ENCODE assay signal across 12 mouse cellular contexts in genomic region chr9:106566437-106566836, GRCm38 (mm10). TPM values are rescaled to one million over a fixed set of nuclear protein-coding genes. Genes with fewer than 3 reads are reported as not detected.
DNase-seq lines count a peak whose midpoint lies in the region; TF ChIP-seq lines count a peak whose summit lies in the region.
"Had no signal": no experiment of that assay in that cellular context is flagged by ENCODE, and none has a peak within 500 bp of the region (broad histone marks: within the 10 kb centered on the region; RNA-seq: fewer than 3 reads in every experiment).

No protein-coding gene starts in this region.

- H3K36me3 ChIP-seq in liver, adult 2 months (ENCODE audit: control insufficient read depth, insufficient read depth, low read length) = no peaks in the 10 kb centered on the region
- H3K36me3 ChIP-seq: forebrain, embryonic 12.5 days had no signal

- no peak overlapping the region for H3K9ac ChIP-seq in liver, adult 2 months (ENCODE audit: low read depth, low read length)
- H3K9ac ChIP-seq: forebrain, embryonic 12.5 days had no signal

- no peak for TF ChIP-seq CTCF in liver, adult 2 months (IDR thresholded peaks at IDR 0.05; ENCODE audit: low read depth, low read length)

- no peak overlapping the region for H3K27ac ChIP-seq in liver, adult 2 months (replicated peaks; ENCODE audit: insufficient read depth, low read depth, low read length)
- H3K27ac ChIP-seq: forebrain, embryonic 12.5 days had no signal

- TF ChIP-seq POLR2A in liver, adult 2 months (IDR thresholded peaks at IDR 0.05; ENCODE audit: extremely low read depth, insufficient read depth, low read length) = no peak

- peak; percentile 26 for DNase-seq in embryo, embryonic 10 days (ENCODE audit: low spot score)
- no peak for DNase-seq in embryo, embryonic 10.5 days (ENCODE audit: low spot score)
- DNase-seq in heart, postnatal 10 days = peak; percentile 3 to 5
- DNase-seq in liver, adult 2 months (ENCODE audit: extremely low read depth, low read depth, low spot score) = peak; percentile 6
- peak; percentile 8 for DNase-seq in mesoderm, embryonic 11.5 days (ENCODE audit: low read depth, low spot score)
- no peak for DNase-seq in neural tube, embryonic 10.5 days (ENCODE audit: extremely low spot score, low spot score)
- no peak for DNase-seq in left cerebral cortex, adult 11 months (ENCODE audit: low spot score)
- DNase-seq in cerebellum, adult 8-10 months = no peak

- no peaks in the 10 kb centered on the region for H3K4me1 ChIP-seq in liver, adult 2 months (ENCODE audit: control insufficient read depth, insufficient read depth, low read length)
- H3K4me1 ChIP-seq: forebrain, embryonic 12.5 days had no signal

- no peaks in the 10 kb centered on the region for H3K27me3 ChIP-seq in liver, adult 2 months (ENCODE audit: control insufficient read depth, insufficient read depth, low read length)
- H3K27me3 ChIP-seq: forebrain, embryonic 12.5 days had no signal

- 32% methylated on average over 11 of the region's 11 CpGs for WGBS in liver, adult 2 months

- H3K79me2 ChIP-seq in liver, adult 2 months (ENCODE audit: control insufficient read depth, insufficient read depth, low read length) = no peaks in the 10 kb centered on the region

- no peak overlapping the region for H3K4me3 ChIP-seq in liver, adult 2 months (ENCODE audit: insufficient read depth, low read depth, low read length)
- H3K4me3 ChIP-seq: forebrain, embryonic 12.5 days; myocyte had no signal

- intact Hi-C loops in heart, postnatal 10 days (cut with DNase I) = no loop called here

RNA-seq across cellular contexts. Expression of gene Iqcf4, which starts 4.4 kb away (rescaled TPM):
- not detected for total RNA-seq in heart, postnatal 10 days (2021)
- total RNA-seq in liver, adult 2 months (2014; rRNA removed) = not detected in 2 replicates
- polyA plus RNA-seq in liver, adult 2 months (2012; rRNA removed) = not detected in 2 replicates
- polyA plus RNA-seq: brain, embryonic 14.5 days; C2C12; forebrain, embryonic 12.5 days; myocyte had no signal

RNA-seq across cellular contexts. Expression of gene Iqcf3, which starts 5.0 kb away (rescaled TPM):
- total RNA-seq in heart, postnatal 10 days (2021) = not detected
- total RNA-seq in liver, adult 2 months (2014; rRNA removed) = not detected in 2 replicates
- polyA plus RNA-seq in liver, adult 2 months (2012; rRNA removed) = not detected in 2 replicates
- polyA plus RNA-seq: brain, embryonic 14.5 days; C2C12; forebrain, embryonic 12.5 days; myocyte had no signal

RNA-seq across cellular contexts. Expression of gene Iqcf5, which starts 52.1 kb away (rescaled TPM):
- total RNA-seq in heart, postnatal 10 days (2021) = not detected
- total RNA-seq in liver, adult 2 months (2014; rRNA removed) = not detected in 2 replicates
- polyA plus RNA-seq in liver, adult 2 months (2012; rRNA removed) = not detected in 2 replicates
- polyA plus RNA-seq: brain, embryonic 14.5 days; C2C12; forebrain, embryonic 12.5 days had no signal

RNA-seq across cellular contexts. Expression of gene Iqcf6, which starts 59.9 kb away (rescaled TPM):
- total RNA-seq in heart, postnatal 10 days (2021) = not detected
- total RNA-seq in liver, adult 2 months (2014; rRNA removed) = not detected in 2 replicates
- not detected in 2 replicates for polyA plus RNA-seq in liver, adult 2 months (2012; rRNA removed)
- polyA plus RNA-seq: brain, embryonic 14.5 days; C2C12; forebrain, embryonic 12.5 days; myocyte had no signal

Comparison
In these comparisons a context has a peak if more than half of its experiments do, and no peak if none do; other contexts are left out.
1. DNase-seq: peak in embryo, embryonic 10 days (single experiment), heart, postnatal 10 days (2 of 2), liver, adult 2 months (single experiment) and mesoderm, embryonic 11.5 days (single experiment); none in embryo, embryonic 10.5 days (single experiment), neural tube, embryonic 10.5 days (single experiment), left cerebral cortex, adult 11 months (single experiment) and cerebellum, adult 8-10 months (single experiment).